Mouse (Mus musculus) NIH3T3 (cell line): ENCODE measurements around the gene Zfp385c.
A peak's percentile ranks its signal among the peaks of the same experiment; 100 is the strongest.

Experiments
- DNase-seq: peaks from one replicate; pipeline ENCODE4 v3.0.0-alpha.2; 2012; ENCODE audit warnings: low read depth

The Zfp385c gene

GRCm38 (mm10) chr11:100692164-100692616 is at the start of gene Zfp385c:
Gene Zfp385c, minus strand, starts transcription at chr11:100692455.
- no peak for DNase-seq

- DNase-seq, result no peak
These were observed 49.1 kb upstream of the Zfp385c start for GRCm38 (mm10) chr11:100741348-100741747.

- DNase-seq, result no peak
These were observed 46.5 kb upstream of the Zfp385c start for GRCm38 (mm10) chr11:100738749-100739148.

DNA sequence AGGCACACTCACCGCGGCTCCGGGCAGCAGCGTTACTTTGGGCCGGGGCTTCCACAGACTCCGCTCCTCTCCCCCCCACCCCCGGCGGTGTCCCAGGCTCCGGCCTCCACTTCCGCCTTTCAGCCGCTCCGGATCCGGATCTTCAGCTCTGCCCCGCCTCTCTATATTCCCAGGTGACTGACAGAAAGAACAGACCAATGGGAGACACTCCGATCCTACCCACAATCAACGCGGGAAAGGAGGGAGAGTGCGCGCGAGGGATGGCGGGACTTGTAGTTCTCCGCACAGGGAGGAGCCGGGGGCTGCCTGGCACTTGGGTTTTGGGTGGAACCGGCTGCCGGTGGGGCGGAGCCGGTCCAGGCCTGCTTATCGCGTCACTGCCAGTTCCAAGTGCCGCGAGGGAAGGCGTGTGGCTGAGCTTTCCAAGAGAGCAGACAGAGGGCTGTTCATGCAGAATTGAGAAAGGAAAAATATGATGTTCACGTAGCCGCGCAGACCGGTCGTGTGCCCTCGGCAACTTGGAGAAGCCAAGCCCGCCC is 45.9 kb upstream of the Zfp385c start, which contains the start of gene Rab5c:
Gene Rab5c (minus strand): TSS at position 150 of the 539 bp plus-strand sequence.
- DNase-seq, result peak; percentile 99

- DNase-seq, result no peak
These were observed 45.0 kb upstream of the Zfp385c start for GRCm38 (mm10) chr11:100737105-100737733.

GRCm38 (mm10) chr11:100736746-100737080 is 44.5 kb upstream of the Zfp385c start:
- no peak for DNase-seq

GRCm38 (mm10) chr11:100735954-100736745 is 43.9 kb upstream of the Zfp385c start:
- no peak for DNase-seq

GRCm38 (mm10) chr11:100735134-100735865 is 43.0 kb upstream of the Zfp385c start:
- peak; percentile 26 for DNase-seq

GRCm38 (mm10) chr11:100730477-100731205 is 38.4 kb upstream of the Zfp385c start:
- DNase-seq, result no peak

DNA sequence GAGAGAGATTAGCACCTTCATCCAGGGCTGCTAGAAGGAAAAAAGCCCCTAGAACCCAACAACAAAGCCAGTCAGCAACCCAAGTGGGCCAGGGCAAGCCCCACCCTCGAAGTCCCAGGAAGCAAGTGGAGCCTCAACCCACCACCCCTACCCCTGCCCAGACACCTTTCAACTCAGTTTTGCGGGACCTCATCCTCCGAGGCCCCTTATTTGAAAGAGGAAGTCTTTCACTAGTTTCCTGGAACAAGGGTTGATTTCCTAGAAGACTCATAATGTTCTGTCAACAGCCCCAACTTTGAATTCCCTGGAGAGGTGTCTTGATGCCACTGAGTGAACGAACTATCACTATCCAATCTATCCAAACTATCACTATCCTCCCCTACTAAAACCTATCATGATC is 37.7 kb upstream of the Zfp385c start:
- DNase-seq, result no peak

DNA sequence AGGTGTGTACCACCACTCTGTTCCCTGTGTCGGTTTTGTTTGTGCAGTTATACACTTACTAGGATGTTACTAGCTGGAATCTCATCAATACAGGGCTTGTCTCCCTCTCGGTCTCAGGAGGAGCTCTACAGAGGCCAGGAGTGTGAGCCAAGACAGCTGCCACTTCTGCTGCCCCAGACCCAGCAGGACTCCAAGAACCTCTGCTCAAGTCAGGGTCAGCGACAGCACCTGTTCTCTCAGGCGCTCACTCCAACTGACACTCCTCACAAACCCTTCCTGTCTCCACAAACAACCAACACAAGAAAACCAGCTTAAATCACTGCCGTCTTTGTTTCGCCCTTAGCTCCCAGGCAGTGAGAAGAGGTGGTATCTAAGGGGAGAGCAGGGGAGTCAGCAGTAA is 36.3 kb upstream of the Zfp385c start:
- no peak for DNase-seq

DNA sequence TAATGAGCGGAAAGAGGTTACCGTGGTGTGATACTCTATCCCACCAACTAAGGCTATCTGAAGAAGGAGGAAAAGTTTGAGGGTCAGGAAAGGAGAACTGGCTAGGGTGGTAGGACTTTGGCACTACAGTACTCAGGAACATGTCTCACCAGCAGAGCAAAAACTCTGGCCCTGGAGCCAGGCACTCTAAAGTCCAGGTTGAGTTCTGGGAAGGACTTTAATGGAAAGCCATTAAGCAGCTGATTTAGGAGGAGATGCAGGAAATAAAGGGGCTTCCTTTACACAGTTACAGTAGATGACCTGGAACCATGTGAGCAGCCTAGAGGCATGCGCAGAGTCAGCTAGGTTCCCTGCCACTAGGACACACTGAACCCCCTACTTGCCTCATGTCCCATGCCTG is 34.9 kb upstream of the Zfp385c start:
- DNase-seq, result no peak

DNA sequence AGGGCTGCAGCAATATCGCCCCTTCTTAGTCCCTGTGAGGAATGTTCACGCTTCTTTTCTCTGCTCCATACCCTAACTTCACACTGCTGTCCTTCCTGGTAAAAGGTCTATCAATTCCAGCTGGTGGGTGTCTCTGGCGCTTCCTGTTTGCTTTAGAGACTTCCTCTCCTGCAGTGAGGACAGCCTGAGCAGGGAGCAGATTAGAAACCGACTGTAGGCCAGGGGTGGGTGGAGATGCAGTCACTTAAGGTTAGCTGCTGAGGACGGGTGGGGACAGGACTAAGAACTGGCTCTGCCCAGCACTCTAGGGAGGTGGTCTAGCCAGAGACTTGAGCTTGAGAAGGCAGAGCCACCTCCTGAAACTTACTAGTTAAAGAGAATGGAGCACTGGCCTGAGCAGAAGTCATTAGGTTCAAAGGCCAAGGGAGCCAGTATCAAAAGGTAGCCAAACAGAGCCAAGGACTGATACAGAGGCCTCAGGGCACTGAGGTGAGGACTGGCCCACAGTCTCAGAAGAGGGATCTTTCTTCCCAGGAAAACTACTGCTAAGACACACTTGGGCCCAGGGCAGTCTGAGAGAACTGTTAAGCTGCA is 32.8 kb upstream of the Zfp385c start:
- DNase-seq, result no peak

GRCm38 (mm10) chr11:100722493-100723028 is 30.3 kb upstream of the Zfp385c start:
- no peak for DNase-seq

GRCm38 (mm10) chr11:100721776-100722492 is 29.7 kb upstream of the Zfp385c start:
- no peak for DNase-seq

DNA sequence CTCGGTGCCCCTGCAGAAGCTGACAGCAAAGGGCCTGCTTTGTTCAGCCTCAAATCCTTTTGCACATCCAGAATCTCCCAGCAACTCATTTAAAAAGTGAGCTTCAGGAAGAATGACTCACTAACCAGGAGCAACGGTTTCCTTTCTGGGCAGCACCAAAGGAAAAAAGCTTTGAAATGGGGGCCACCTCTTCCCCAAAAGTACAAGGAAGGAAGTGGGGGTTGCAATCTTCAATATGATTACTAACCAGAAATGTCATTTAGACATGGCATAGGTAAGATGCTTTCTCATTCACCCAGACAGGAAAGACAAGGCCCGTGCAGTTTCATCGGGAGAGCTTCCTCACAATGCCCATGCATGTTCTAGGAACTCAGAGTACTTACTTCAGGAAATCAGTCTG is 29.0 kb upstream of the Zfp385c start:
- peak; percentile 39 for DNase-seq

GRCm38 (mm10) chr11:100720345-100720744 is 28.1 kb upstream of the Zfp385c start:
- peak; percentile 80 for DNase-seq

GRCm38 (mm10) chr11:100719893-100720292 is 27.6 kb upstream of the Zfp385c start:
- DNase-seq, result no peak

GRCm38 (mm10) chr11:100719312-100719711 is 27.1 kb upstream of the Zfp385c start:
- no peak for DNase-seq

GRCm38 (mm10) chr11:100718866-100719265 is 26.6 kb upstream of the Zfp385c start:
- no peak for DNase-seq
